Mouse (Mus musculus) kidney, adult 2 months (tissue): ENCODE results near the gene Tbc1d4.

Experiments used
- CTCF ChIP-seq: fragments of 200-500 bp; conservative IDR thresholded peaks from 2 replicates; pipeline ENCODE4 v1.5.1; 2011; ENCODE audit warnings: low read depth, mild to moderate bottlenecking, control low read depth, low read length, moderate library complexity, mixed read lengths; ENCODE audit not compliant: insufficient read depth, insufficient read length
- POLR2A ChIP-seq: fragments of 200-500 bp; IDR thresholded peaks from one replicate; pipeline ENCODE4 v1.6.1; 2011; ENCODE audit warnings: low read depth, low read length, control low read depth

DNA sequence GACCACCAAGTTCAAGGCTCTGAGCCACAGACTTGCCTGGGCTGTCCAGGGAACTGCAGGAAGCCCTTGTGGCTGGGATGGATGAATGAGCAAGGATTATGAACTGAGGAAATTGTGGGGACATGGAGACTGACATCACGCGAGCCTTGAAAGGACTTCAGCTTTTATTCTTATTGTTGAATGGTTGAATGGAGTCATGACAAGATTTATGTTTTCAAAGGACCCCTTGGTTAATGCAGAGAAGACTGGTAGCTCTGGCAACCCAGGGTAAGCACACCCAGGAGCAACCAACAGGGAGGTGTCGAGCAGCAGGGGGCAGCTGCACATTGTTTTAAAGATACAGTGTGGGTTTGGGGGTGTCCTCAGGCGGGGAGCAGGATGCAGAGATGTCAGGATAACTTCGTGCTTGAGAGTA lies 94.4 kb downstream of the Tbc1d4 start:
- TF ChIP-seq CTCF (no peak), POLR2A (no peak)
